Comparison of ENCODE assay signal across 10 mouse cellular contexts in genomic region chr9:40449610-40450416, GRCm38 (mm10).
A peak's percentile ranks its signal among the peaks of the same experiment; 100 is the strongest.
DNase-seq lines count a peak whose midpoint lies in the region; ATAC-seq lines count a peak whose summit lies in the region.
"Had no signal": no experiment of that assay in that cellular context is flagged by ENCODE, and none has a peak within 500 bp of the region (broad histone marks: within the 10 kb centered on the region; RNA-seq: fewer than 3 reads in every experiment).

No protein-coding gene starts in this region.

- H3K9me3 ChIP-seq in kidney, embryonic 15.5 days (replicated peaks) = no peaks in the 10 kb centered on the region
- no peaks in the 10 kb centered on the region for H3K9me3 ChIP-seq in limb, embryonic 13.5 days
- H3K9me3 ChIP-seq in stomach, embryonic 16.5 days (replicated peaks; ENCODE audit: control insufficient read depth, low read length) = no peaks in the 10 kb centered on the region
- H3K9me3 ChIP-seq in midbrain, embryonic 14.5 days (ENCODE audit: control insufficient read depth, low read length) = no peaks in the 10 kb centered on the region
- H3K9me3 ChIP-seq: heart, embryonic 13.5 days had no signal

- H3K4me1 ChIP-seq in kidney, embryonic 15.5 days = peaks cover 28% of the 10 kb centered on the region
- 0 out of 2 replicates have a peak, but pooled peaks cover 6% of the 10 kb centered on the region for H3K4me1 ChIP-seq in limb, embryonic 13.5 days
- peaks cover under 1% of the 10 kb centered on the region for H3K4me1 ChIP-seq in stomach, embryonic 16.5 days (ENCODE audit: control insufficient read depth, insufficient read depth, low read length)
- no peaks in the 10 kb centered on the region for H3K4me1 ChIP-seq in midbrain, embryonic 14.5 days (ENCODE audit: control insufficient read depth, insufficient read depth, low read length)

- no peak overlapping the region for H3K9ac ChIP-seq in kidney, embryonic 15.5 days
- no peak overlapping the region for H3K9ac ChIP-seq in limb, embryonic 13.5 days
- no peak overlapping the region for H3K9ac ChIP-seq in stomach, embryonic 16.5 days (ENCODE audit: low read length)
- no peak overlapping the region for H3K9ac ChIP-seq in midbrain, embryonic 14.5 days (replicated peaks; ENCODE audit: low read length)
- H3K9ac ChIP-seq: heart, embryonic 13.5 days had no signal

- H3K36me3 ChIP-seq in kidney, embryonic 15.5 days = no peaks in the 10 kb centered on the region
- no peaks in the 10 kb centered on the region for H3K36me3 ChIP-seq in limb, embryonic 13.5 days
- H3K36me3 ChIP-seq in stomach, embryonic 16.5 days (ENCODE audit: control insufficient read depth, insufficient read depth, low read length) = no peaks in the 10 kb centered on the region
- H3K36me3 ChIP-seq in midbrain, embryonic 14.5 days (ENCODE audit: control insufficient read depth, insufficient read depth, low read length) = no peaks in the 10 kb centered on the region
- H3K36me3 ChIP-seq: heart, embryonic 13.5 days had no signal

- H3K27me3 ChIP-seq in kidney, embryonic 15.5 days = peaks cover 4% of the 10 kb centered on the region; the same call in 1 of the 2 replicates
- H3K27me3 ChIP-seq in limb, embryonic 13.5 days = peaks cover 14% of the 10 kb centered on the region
- no peaks in the 10 kb centered on the region for H3K27me3 ChIP-seq in stomach, embryonic 16.5 days (ENCODE audit: control insufficient read depth, insufficient read depth, low read length)
- H3K27me3 ChIP-seq in midbrain, embryonic 14.5 days (ENCODE audit: control insufficient read depth, insufficient read depth, low read length) = 0 out of 2 replicates have a peak, but pooled peaks cover 7% of the 10 kb centered on the region

- ATAC-seq in kidney, embryonic 15.5 days (replicated peaks; ENCODE audit: low FRiP score) = peak; percentile 67
- ATAC-seq in limb, embryonic 13.5 days (ENCODE audit: low FRiP score, low read depth) = peak; percentile 75
- ATAC-seq in stomach, embryonic 16.5 days (ENCODE audit: insufficient read depth, low FRiP score) = peak; percentile 35
- ATAC-seq in midbrain, embryonic 14.5 days (ENCODE audit: low FRiP score, low TSS enrichment) = no peak

- 55% methylated on average over 10 of the region's 10 CpGs for WGBS in kidney, embryonic 15.5 days
- WGBS in limb, embryonic 13.5 days = 69% methylated on average over 10 of the region's 10 CpGs
- 50% methylated on average over 10 of the region's 10 CpGs for WGBS in stomach, embryonic 16.5 days
- WGBS in midbrain, embryonic 14.5 days = 74% methylated on average over 10 of the region's 10 CpGs

- no peak overlapping the region for H3K4me2 ChIP-seq in kidney, embryonic 15.5 days
- no peak overlapping the region for H3K4me2 ChIP-seq in limb, embryonic 13.5 days (replicated peaks)
- no peak overlapping the region for H3K4me2 ChIP-seq in stomach, embryonic 16.5 days (ENCODE audit: low read depth, low read length)
- no peak overlapping the region for H3K4me2 ChIP-seq in midbrain, embryonic 14.5 days (ENCODE audit: low read length)
- H3K4me2 ChIP-seq: heart, embryonic 13.5 days had no signal

- H3K4me3 ChIP-seq in kidney, embryonic 15.5 days (replicated peaks) = no peak overlapping the region
- H3K4me3 ChIP-seq in limb, embryonic 13.5 days = no peak overlapping the region
- no peak overlapping the region for H3K4me3 ChIP-seq in stomach, embryonic 16.5 days (replicated peaks; ENCODE audit: low read length)
- H3K4me3 ChIP-seq in midbrain, embryonic 14.5 days (replicated peaks; ENCODE audit: low read depth, low read length) = no peak overlapping the region
- H3K4me3 ChIP-seq: heart, embryonic 13.5 days had no signal

- H3K27ac ChIP-seq in kidney, embryonic 15.5 days = 0 out of 2 replicates have a peak overlapping the region, but pooled peaks have one; percentile 10
- no peak overlapping the region for H3K27ac ChIP-seq in limb, embryonic 13.5 days
- H3K27ac ChIP-seq in stomach, embryonic 16.5 days (ENCODE audit: low read length) = 0 out of 2 replicates have a peak overlapping the region, but pooled peaks have one; percentile 7
- H3K27ac ChIP-seq in midbrain, embryonic 14.5 days (replicated peaks; ENCODE audit: low read depth, low read length) = no peak overlapping the region
- H3K27ac ChIP-seq: heart, embryonic 13.5 days had no signal

- no peak for DNase-seq in kidney, adult 8-10 months
- DNase-seq in brain, adult 2 months (ENCODE audit: low read depth, low spot score) = peak; percentile 80
- DNase-seq in adipocyte (ENCODE audit: low spot score) = no peak
- DNase-seq in midbrain, embryonic 14.5 days = no peak
- no peak for DNase-seq in cerebellum, postnatal 4 days (ENCODE audit: low spot score in 2 of 2)
- DNase-seq: lung, postnatal 36 days had no signal

Comparison
In these comparisons a context has a peak if more than half of its experiments do, and no peak if none do; other contexts are left out.
1. H3K27ac ChIP-seq: peak in kidney, embryonic 15.5 days (single experiment) and stomach, embryonic 16.5 days (single experiment); none in limb, embryonic 13.5 days (single experiment) and midbrain, embryonic 14.5 days (single experiment).